Mouse (Mus musculus) kidney, embryonic 15.5 days (tissue): ENCODE results near the gene Cps1. TPM values are rescaled to one million over a fixed set of nuclear protein-coding genes. Genes with fewer than 3 reads are reported as not detected.

Experiments
- ATAC-seq: fragments of 200-750 bp; cut with Nextera tagmentation; replicated peaks from 2 replicates; pipeline ENCODE4 v1.8.0; 2017; ENCODE audit warnings: moderate TSS enrichment; ENCODE audit not compliant: low FRiP score
- H3K27ac ChIP-seq: fragments of 300-500 bp; sonication (generic); 2 replicates; pipeline ENCODE4 v1.5.1; 2015; ENCODE audit warnings: mild to moderate bottlenecking, inconsistent platforms
- H3K27me3 ChIP-seq: fragments of 300-500 bp; sonication (generic); 2 replicates; pipeline ENCODE4 v1.6.1; 2015; ENCODE audit warnings: inconsistent platforms
- H3K36me3 ChIP-seq: fragments of 300-500 bp; sonication (generic); 2 replicates; pipeline ENCODE4 v1.6.1; 2015; ENCODE audit warnings: inconsistent platforms
- H3K4me1 ChIP-seq: fragments of 300-500 bp; sonication (generic); 2 replicates; pipeline ENCODE4 v1.6.1; 2015; ENCODE audit warnings: inconsistent platforms
- H3K4me2 ChIP-seq: fragments of 300-500 bp; sonication (generic); 2 replicates; pipeline ENCODE4 v1.6.1; 2015; ENCODE audit warnings: moderate library complexity, mild to moderate bottlenecking, inconsistent platforms
- H3K4me3 ChIP-seq: fragments of 300-500 bp; sonication (generic); replicated peaks from 2 replicates; pipeline ENCODE4 v1.5.1; 2015; ENCODE audit warnings: mild to moderate bottlenecking, inconsistent platforms
- H3K9ac ChIP-seq: fragments of 300-500 bp; sonication (generic); 2 replicates; pipeline ENCODE4 v1.6.1; 2015; ENCODE audit warnings: mild to moderate bottlenecking, inconsistent platforms
- H3K9me3 ChIP-seq: fragments of 300-500 bp; sonication (generic); replicated peaks from 2 replicates; pipeline ENCODE4 v1.6.1; 2016; ENCODE audit warnings: inconsistent platforms
- whole genome bisulfite sequencing: fragments of 180-500 bp; shearing (Covaris S2); methylation state at CpG from one replicate; pipeline ENCODE4 v1.1.7; 2015; ENCODE audit warnings: mixed read lengths; 5-methylcytosine and 5-hydroxymethylcytosine counted together
- polyA plus RNA-seq: library from polyadenylated mRNA; unstranded; fragments of >200 nt; fragmentation: Nextera tagmentation; extraction: Ambion mirVana; gene quantifications from 2 replicates; pipeline ENCODE4 v1.2.1, GENCODE M21; 2015

Gene Cps1
- polyA plus RNA-seq, 1 experiment from 2014 or later = 0.49 TPM

DNA sequence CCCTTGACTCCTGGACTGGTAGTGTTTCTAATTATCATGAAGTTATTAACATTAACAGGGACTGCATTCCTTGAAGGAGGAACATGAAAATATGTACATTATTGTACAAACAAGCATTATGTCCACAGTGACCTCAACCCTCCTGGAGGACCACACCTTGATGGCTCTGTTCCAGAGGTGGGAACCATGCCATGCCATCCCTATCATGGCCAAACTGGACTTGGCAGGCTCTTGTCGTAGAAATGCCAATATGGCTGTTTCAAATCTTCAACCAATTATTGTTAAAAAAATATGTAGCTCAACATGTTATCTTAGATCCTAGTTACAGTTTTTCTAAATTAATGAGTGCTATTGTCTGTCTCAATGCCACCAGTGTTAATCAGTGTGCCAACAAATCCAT, 116.1 kb downstream of the Cps1 start:
- no peak for ATAC-seq
- WGBS = 78% methylated on average over 1 of the region's 1 CpGs
- no peaks in the 10 kb centered on the region for H3K36me3 ChIP-seq

DNA sequence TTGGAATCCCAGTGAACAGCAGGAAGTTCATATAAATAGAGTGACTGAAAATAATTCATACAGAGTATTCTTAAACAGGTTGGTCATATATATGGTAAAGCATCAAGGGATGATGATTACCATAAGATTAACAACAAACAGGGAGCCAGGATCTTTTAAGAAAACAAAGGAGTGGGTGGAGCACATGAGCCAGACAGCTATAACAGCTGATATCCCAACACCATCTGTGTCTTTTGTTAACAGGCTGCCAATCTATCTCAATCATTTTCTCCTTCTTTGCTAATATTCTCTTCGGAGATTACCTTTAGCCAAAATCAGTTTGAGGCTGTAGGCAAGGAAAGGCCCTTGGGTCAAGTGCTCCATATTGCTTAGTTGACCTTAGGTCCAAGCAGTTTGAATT, 142.4 kb downstream of the Cps1 start:
- Histone ChIP-seq H3K4me1 (no peaks in the 10 kb centered on the region), H3K4me3 (no peak overlapping the region), H3K4me2 (no peak overlapping the region), H3K27me3 (no peaks in the 10 kb centered on the region), H3K9me3 (no peaks in the 10 kb centered on the region), H3K27ac (no peak overlapping the region), H3K9ac (no peak overlapping the region), H3K36me3 (no peaks in the 10 kb centered on the region)
- ATAC-seq = no peak
- 86% methylated on average over 1 of the region's 1 CpGs for WGBS

More for the DNA sequence above, 116.1 kb downstream of the Cps1 start:
- Histone ChIP-seq H3K9me3 (no peaks in the 10 kb centered on the region), H3K27me3 (no peaks in the 10 kb centered on the region), H3K4me3 (no peak overlapping the region), H3K9ac (no peak overlapping the region), H3K4me2 (no peak overlapping the region), H3K27ac (no peak overlapping the region), H3K4me1 (no peaks in the 10 kb centered on the region)

DNA sequence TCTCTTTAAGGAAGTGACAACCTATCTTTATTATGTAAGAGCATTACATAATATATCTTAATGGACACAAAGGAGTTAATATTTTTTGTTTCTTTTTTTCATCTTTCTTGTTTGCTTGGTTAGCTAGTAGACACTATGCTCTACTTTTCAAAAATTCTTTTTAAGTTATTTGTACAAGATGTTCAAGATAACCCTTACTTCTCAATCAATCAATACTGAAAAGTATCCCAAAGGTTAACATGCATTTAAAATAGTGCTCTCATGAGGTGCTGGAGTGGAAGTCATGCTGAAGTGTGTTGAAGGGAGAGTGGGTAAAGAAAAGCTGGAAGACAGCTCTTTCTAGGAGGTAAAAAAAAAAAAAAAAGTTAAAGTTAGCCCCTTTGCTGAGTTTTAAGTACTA, 145.1 kb downstream of the Cps1 start:
- Histone ChIP-seq H3K27me3 (no peaks in the 10 kb centered on the region), H3K4me3 (no peak overlapping the region), H3K4me1 (no peaks in the 10 kb centered on the region), H3K4me2 (no peak overlapping the region), H3K36me3 (no peaks in the 10 kb centered on the region), H3K9ac (no peak overlapping the region), H3K9me3 (no peaks in the 10 kb centered on the region), H3K27ac (no peak overlapping the region)
- no peak for ATAC-seq

DNA sequence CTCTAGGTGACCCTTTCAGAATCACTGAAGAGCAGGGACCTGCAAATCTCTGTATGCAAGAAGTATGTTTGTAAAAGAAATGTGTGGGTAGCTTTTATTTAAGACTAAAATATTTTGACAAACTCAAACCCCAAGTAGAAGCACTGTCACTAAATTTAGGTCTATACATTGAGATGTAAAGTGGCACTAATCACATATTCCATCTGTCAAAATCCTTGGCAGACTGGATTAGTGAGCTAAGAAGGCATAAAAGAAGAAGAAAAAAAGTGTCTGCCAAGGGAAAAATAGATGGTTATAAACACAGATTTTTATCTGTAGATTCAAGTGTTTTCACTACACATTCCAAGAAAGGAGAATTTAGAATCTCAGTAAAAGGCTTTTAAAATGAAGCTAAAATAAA, 145.6 kb downstream of the Cps1 start:
- no peak overlapping the region for H3K4me2 ChIP-seq
- H3K4me1 ChIP-seq = no peaks in the 10 kb centered on the region
- H3K36me3 ChIP-seq = no peaks in the 10 kb centered on the region
- H3K9me3 ChIP-seq = no peaks in the 10 kb centered on the region
- H3K9ac ChIP-seq = no peak overlapping the region
- H3K27me3 ChIP-seq = no peaks in the 10 kb centered on the region
- H3K27ac ChIP-seq = no peak overlapping the region
- H3K4me3 ChIP-seq = no peak overlapping the region
- no peak for ATAC-seq

DNA sequence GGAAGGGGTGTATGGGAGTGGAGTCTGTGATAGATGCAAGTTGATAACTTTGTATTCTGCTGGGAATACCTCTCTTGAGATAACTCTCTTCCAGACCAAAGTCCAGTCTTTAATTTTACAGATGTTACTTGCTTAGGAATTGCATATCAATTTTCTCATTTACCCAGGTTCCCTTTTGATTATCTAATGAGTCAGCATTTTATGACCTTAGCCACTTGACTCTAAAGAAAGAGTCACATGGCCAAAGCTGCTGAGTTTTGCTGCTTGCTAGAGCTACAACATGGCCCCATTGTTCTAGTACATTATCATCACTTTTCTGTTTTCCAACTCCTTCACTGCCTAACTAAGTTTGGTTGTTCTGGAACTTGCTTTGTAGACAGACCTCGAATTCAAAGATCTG, 153.4 kb downstream of the Cps1 start:
- Histone ChIP-seq H3K4me1 (no peaks in the 10 kb centered on the region), H3K36me3 (no peaks in the 10 kb centered on the region), H3K27me3 (no peaks in the 10 kb centered on the region), H3K27ac (no peak overlapping the region), H3K4me2 (no peak overlapping the region), H3K9me3 (no peaks in the 10 kb centered on the region), H3K4me3 (no peak overlapping the region), H3K9ac (no peak overlapping the region)
- 84% methylated on average over 1 of the region's 1 CpGs for WGBS
- no peak for ATAC-seq

Other genes starting within 250 kb of the Cps1 start
- 51.7 and 109 TPM in 2 replicates for gene Myl1, start 177.6 kb upstream of the Cps1 start, polyA plus RNA-seq
- 79.9 and 82.5 TPM in 2 replicates for gene Lancl1, start 84.2 kb upstream of the Cps1 start, polyA plus RNA-seq